Mouse (Mus musculus): ENCODE measurements at regions not wholly inside any gene's neighbourhood (a gene's known extent, or its start where the extent isn't known, plus 50 kb on each side); places are given as distances from the start of the nearest gene placed in this dataset.
A peak's percentile ranks its signal among the peaks of the same experiment; 100 is the strongest.

- no peak for DNase-seq
These were observed 714.3 kb upstream of the Cited2 start for GRCm38 (mm10) chr10:17008683-17009082.

- no peak for DNase-seq
These were observed 713.0 kb upstream of the Cited2 start for GRCm38 (mm10) chr10:17010047-17010446.

GRCm38 (mm10) chr10:17011876-17012275 is 711.1 kb upstream of the Cited2 start:
- no peak for DNase-seq

GRCm38 (mm10) chr10:17012541-17012975 is 710.5 kb upstream of the Cited2 start:
- no peak for DNase-seq

GRCm38 (mm10) chr10:17014826-17015225 is 708.2 kb upstream of the Cited2 start:
- no peak for DNase-seq

GRCm38 (mm10) chr10:17016854-17017253 is 706.2 kb upstream of the Cited2 start:
- no peak for DNase-seq

- no peak for DNase-seq
These were observed 700.5 kb upstream of the Cited2 start for GRCm38 (mm10) chr10:17022216-17023158.

- peak in 1 of 2 experiments; percentile 8 for DNase-seq
These were observed 699.3 kb upstream of the Cited2 start for GRCm38 (mm10) chr10:17023571-17024293.

GRCm38 (mm10) chr10:17024294-17024665 is 698.7 kb upstream of the Cited2 start:
- no peak for DNase-seq

GRCm38 (mm10) chr10:17034892-17035775 is 687.9 kb upstream of the Cited2 start:
- DNase-seq: no peak

GRCm38 (mm10) chr10:17038259-17039043 is 684.6 kb upstream of the Cited2 start:
- no peak for DNase-seq

GRCm38 (mm10) chr10:17042090-17042489 is 680.9 kb upstream of the Cited2 start:
- no peak for DNase-seq

- peak in 1 of 2 experiments; percentile 3 for DNase-seq
These were observed 680.0 kb upstream of the Cited2 start for GRCm38 (mm10) chr10:17042973-17043372.

- DNase-seq: no peak
These were observed 676.3 kb upstream of the Cited2 start for GRCm38 (mm10) chr10:17046765-17047164.

- no peak for DNase-seq
These were observed 650.1 kb upstream of the Cited2 start for GRCm38 (mm10) chr10:17072906-17073305.

GRCm38 (mm10) chr10:17074013-17074401 is 649.0 kb upstream of the Cited2 start:
- DNase-seq: no peak

- no peak for DNase-seq
These were observed 648.5 kb upstream of the Cited2 start for GRCm38 (mm10) chr10:17074402-17075027.

GRCm38 (mm10) chr10:17075147-17075546 is 647.9 kb upstream of the Cited2 start:
- DNase-seq: no peak

- DNase-seq: no peak
These were observed 647.4 kb upstream of the Cited2 start for GRCm38 (mm10) chr10:17075576-17075975.

- DNase-seq: no peak
These were observed 646.8 kb upstream of the Cited2 start for GRCm38 (mm10) chr10:17076186-17076585.

GRCm38 (mm10) chr10:17077580-17077979 is 645.4 kb upstream of the Cited2 start:
- DNase-seq: no peak
